Mouse (Mus musculus) sigmoid colon, adult 10 weeks (tissue): ENCODE results near the gene Gucy2g. TPM values are rescaled to one million over a fixed set of nuclear protein-coding genes. Genes with fewer than 3 reads are reported as not detected.

ENCODE experiments used
- polyA plus RNA-seq: library from polyadenylated mRNA; stranded (reverse); fragments of 350-450 nt; fragmentation: Illumina TruSeq; extraction: RNeasy Lipid Tissue Mini Kit (QIAGEN cat#74804); gene quantifications from one replicate; pipeline ENCODE4 v1.2.3, GENCODE M21; 2014; ENCODE audit warnings: low read depth, low replicate concordance

The Gucy2g gene
- polyA plus RNA-seq = not detected

DNA sequence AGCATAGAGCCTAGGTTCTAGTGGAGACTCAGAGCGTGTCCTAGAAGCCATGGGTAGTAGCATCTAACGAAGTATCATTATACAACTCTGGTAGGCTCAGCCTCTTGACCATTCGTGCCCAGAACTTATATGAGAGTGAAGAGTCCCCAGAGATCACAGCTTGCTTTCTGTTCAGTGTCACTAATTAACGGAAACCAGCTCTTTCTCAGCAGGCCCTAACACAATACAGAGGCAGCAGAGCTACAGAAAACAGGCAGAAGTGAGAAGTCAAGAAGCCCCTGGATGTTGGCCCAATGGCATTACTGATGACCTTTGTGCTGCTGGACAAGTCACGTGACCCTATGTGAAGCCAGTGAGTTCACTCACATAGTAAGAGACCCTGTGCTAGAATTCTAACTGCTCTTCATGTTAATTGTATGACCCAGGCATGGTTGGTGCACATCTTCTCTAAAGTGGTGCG is at the start of gene Gucy2g:
Gene Gucy2g, minus strand, starts transcription at position 51 of the 460 bp plus-strand sequence.

DNA sequence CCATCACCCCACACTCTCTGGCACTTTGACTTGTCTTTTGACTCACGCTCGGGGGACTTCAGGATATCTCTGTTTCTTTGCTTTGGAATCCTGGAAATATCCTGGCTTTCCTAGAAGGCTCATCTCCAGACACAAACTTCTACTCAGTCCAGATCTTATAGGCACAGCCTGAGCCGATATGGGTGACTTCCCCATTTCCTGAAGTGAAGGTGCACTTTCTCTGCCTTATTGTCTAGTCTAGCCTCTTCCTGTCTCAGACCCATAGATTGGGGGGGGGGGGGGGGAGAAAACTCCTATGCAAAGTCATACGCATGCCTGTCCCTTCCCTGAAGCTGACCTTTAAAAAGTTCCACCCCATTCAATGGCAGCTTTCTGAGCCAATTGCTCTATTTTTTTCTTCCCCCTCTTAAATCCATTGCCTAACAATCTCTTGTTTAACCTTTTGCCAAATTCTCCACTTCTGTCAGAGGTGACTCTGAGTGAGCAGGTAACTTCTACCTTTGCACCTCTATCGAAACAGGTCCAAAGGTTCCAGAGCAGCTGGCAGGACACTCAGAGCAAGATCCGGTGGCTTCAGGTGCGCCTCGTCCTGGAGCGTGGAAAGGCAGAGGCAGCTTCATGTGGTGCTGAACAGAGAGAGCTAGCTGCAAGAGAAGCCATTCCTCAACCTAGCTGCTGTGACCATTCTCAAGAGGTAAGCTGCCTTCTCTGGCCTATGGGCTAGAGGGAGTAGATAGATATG is 10.5 kb upstream of the Gucy2g start, which contains the start of gene Acsl5:
Gene Acsl5, plus strand, starts transcription at position 556 of the 742 bp plus-strand sequence.

DNA sequence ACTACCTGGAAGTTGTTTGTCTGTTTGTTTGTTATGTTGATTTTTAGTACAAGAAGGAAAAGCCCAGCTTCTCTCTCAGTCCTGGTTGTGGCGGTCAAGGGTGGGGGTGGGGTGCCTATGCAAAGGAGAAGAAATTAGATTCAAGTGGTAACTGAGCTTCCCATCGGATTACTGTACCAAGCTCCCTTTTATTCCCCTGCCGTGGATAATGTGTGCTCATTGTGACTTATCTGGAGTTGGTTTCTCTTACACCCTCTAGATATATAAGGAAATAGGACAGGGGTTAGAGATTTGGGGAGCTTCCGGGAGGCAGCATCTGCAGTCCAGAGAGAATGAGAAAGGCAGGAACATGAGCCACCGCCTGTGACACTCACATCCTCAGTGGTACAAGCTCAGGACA is 60.6 kb downstream of the Gucy2g start, which contains the start of gene Tectb:
Gene Tectb, plus strand, starts transcription at position 301 of the 400 bp plus-strand sequence.

Other genes starting within 250 kb of the Gucy2g start
- 19.8 TPM for gene Gpam, start 114.0 kb downstream of the Gucy2g start, polyA plus RNA-seq
- gene Tectb, start 60.5 kb downstream of the Gucy2g start, polyA plus RNA-seq = not detected
- 203 TPM for gene Acsl5, start 10.7 kb upstream of the Gucy2g start, polyA plus RNA-seq
- gene Zdhhc6, start 74.8 kb upstream of the Gucy2g start, polyA plus RNA-seq = 56.6 TPM
- gene Vti1a, start 75.1 kb upstream of the Gucy2g start, polyA plus RNA-seq = 24.5 TPM